Mouse (Mus musculus): ENCODE measurements around the gene Slc35g1. TPM values are rescaled to one million over a fixed set of nuclear protein-coding genes. Genes with fewer than 3 reads are reported as not detected.
A peak's percentile ranks its signal among the peaks of the same experiment; 100 is the strongest.
"Not testable (repeated sequence)": the region's sequence is repeated elsewhere in the genome, so short reads cannot be mapped to it uniquely, and the experiment has no call there.

Gene Slc35g1
- polyA plus RNA-seq, 1 experiment from 2014 or later: 5.3 TPM

DNA sequence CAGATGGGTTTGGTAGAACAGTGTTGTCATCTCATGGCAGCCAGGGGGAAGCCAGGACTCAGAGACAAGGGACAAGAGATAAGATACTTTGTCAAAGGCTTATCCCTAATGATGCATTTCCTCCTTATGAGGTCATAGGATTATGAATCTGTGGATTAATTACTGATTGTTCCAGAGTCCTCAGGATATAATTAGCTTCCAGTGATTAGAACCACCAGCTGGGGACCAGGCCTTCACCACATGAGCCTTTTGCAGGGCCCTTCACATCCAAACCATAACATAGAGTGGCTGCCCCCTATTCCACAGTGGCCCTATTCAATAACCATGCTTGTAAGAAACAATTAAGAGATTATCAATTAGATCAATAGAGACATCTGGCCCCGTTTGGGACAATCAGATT, 32.4 kb upstream of the Slc35g1 start:
- Histone ChIP-seq H3K36me3 (no peaks in the 10 kb centered on the region), H3K27me3 (ENCODE audit: insufficient read depth, poor library complexity, severe bottlenecking) (no peaks in the 10 kb centered on the region), H3K27ac (no peak overlapping the region), H3K4me1 (replicated peaks) (peaks cover 8% of the 10 kb centered on the region), H3K4me3 (no peak overlapping the region), H3K9me3 (no peaks in the 10 kb centered on the region)
- WGBS: 61% methylated on average over 1 of the region's 1 CpGs
- DNase-seq (ENCODE audit: low spot score): no peak

DNA sequence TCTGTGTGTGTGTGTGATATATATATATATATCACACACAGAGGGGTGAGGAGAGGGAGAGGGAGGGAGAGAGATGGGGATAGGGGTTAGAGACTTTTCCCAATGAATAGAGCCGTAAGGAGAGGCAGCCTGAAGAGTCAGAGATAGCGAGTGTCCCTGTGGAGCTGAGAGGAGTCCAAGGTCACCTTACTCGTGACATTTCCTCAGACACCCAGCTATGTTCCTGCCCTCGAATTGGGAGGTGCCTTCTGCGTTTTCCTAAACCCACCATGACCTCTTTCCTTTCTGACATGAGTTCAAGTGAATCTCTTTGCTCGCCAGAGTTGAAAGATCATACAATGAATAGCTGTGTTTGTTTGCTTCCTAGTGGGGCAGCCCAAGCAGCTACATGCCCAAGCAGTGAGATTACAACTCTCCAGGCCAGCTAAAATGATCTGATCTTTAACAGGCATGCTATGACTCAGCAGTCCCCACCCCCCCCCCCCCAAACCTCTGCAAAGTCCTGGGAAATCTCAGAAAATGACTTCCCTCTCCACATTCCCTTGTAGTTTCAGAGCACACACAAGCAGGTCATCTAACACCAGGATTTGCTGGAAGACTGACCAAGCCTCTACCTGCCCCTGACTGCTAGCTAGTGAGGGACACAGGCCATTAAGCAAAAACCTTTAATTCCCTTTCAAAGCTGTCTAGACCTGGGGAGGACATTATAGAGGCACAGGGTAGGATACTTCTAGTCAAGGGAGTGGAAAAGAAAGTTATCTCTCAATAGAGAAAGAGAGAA, 31.7 kb upstream of the Slc35g1 start:
- Histone ChIP-seq H3K27me3 (ENCODE audit: insufficient read depth, poor library complexity, severe bottlenecking) (no peaks in the 10 kb centered on the region), H3K9me3 (no peaks in the 10 kb centered on the region), H3K36me3 (no peaks in the 10 kb centered on the region), H3K4me1 (replicated peaks) (peaks cover 8% of the 10 kb centered on the region), H3K27ac (no peak overlapping the region), H3K4me3 (no peak overlapping the region)
- DNase-seq (ENCODE audit: low spot score): no peak
- WGBS: 36% methylated on average over 6 of the region's 6 CpGs

DNA sequence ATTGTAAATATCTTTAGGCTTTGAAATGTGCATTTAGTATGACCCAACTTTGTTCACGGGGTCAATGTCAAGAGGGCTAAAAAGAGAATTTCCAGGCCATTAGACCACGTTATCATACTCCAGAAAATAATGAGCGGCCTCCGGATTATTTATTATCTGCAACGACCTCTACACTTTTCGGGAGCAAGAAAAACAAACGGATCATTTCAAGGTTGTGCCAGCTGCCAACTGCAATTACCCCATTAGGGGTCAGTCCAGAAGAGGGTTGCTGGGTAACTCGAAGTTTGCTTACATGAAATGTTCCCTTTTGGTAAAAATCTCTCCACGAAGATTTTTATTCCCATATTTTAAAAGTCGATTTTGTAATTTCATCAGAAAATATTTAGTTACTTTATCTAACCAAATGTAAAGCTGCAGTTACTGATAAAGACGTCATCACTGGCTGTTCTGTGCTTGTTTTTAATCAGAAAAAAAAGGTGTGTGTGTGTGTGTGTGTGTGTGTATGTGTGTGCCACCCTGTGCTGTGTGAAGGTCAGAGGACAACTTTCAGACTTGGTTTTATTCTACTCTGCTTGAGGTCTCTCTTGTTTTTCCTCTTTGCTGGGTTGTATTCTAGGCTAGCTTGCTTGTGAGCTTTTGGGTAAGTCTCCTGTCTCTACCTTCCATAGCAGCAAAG, 30.7 kb upstream of the Slc35g1 start:
- no peak for DNase-seq (ENCODE audit: low spot score)
- 77% methylated on average over 11 of the region's 11 CpGs for WGBS
- H3K27me3 ChIP-seq (ENCODE audit: insufficient read depth, poor library complexity, severe bottlenecking): no peaks in the 10 kb centered on the region
- no peaks in the 10 kb centered on the region for H3K9me3 ChIP-seq
- peaks cover 8% of the 10 kb centered on the region for H3K4me1 ChIP-seq (replicated peaks)
- H3K27ac ChIP-seq: no peak overlapping the region
- no peak overlapping the region for H3K4me3 ChIP-seq
- no peaks in the 10 kb centered on the region for H3K36me3 ChIP-seq

DNA sequence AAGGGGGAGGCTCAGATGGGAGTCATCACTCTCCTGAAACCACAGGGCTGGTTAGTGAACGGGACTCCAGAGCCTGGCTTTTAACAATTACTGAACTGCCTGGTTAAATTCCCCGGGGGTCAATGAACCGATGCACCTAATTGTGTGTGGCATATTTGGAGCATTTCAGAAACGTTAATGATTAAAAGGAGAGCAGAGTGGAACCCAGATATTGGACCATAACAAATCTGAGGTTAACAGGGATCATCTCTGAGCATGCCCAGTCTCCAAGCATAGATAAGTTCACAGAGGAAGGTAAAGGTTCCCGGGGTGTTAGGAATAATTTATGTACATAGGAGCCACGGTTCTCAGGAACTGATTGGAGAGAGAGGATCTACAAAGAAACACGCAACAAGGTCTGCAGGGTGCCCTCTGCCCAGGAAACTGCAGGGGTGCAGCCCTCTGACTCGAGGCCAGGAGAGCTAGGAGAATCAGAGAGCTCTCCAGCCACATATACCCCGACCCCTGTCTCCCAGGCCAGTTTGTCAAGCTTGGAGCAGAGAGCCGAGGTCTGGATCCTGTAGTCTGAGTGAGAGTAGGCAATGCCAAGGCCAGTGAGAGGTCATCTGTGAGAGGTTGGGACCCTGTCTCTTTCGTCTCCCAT, 23.2 kb upstream of the Slc35g1 start:
- H3K36me3 ChIP-seq: no peaks in the 10 kb centered on the region
- no peak overlapping the region for H3K27ac ChIP-seq
- peaks cover 24% of the 10 kb centered on the region for H3K27me3 ChIP-seq (ENCODE audit: insufficient read depth, poor library complexity, severe bottlenecking)
- H3K4me1 ChIP-seq (replicated peaks): peaks cover 7% of the 10 kb centered on the region
- no peak for DNase-seq (ENCODE audit: low spot score)
- WGBS: 36% methylated on average over 11 of the region's 11 CpGs
- H3K9me3 ChIP-seq: no peaks in the 10 kb centered on the region
- no peak overlapping the region for H3K4me3 ChIP-seq

DNA sequence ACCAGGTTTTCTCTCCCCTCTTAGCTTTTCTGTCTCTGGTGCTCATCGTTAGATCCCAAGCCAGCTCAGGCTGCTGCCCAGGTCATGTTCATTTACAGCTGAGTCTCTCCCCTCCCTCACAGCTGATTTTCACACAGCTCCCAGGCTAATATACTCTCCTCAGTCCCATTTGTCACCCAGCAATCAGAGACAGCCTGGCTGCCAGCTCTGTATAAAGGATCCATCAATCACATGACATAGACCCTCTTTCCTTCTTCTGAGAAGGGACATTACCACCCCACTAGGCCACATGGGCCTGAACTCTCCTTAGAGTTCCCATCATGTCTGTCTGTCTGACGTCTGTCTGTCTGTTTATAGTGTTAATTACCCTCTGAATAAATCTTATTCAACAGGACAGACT, 22.4 kb upstream of the Slc35g1 start:
- H3K9me3 ChIP-seq: no peaks in the 10 kb centered on the region
- H3K27ac ChIP-seq: no peak overlapping the region
- DNase-seq (ENCODE audit: low spot score): no peak
- H3K27me3 ChIP-seq (ENCODE audit: insufficient read depth, poor library complexity, severe bottlenecking): peaks cover 24% of the 10 kb centered on the region
- H3K36me3 ChIP-seq: no peaks in the 10 kb centered on the region
- 63% methylated on average over 2 of the region's 2 CpGs for WGBS
- peaks cover 7% of the 10 kb centered on the region for H3K4me1 ChIP-seq (replicated peaks)
- H3K4me3 ChIP-seq: no peak overlapping the region

DNA sequence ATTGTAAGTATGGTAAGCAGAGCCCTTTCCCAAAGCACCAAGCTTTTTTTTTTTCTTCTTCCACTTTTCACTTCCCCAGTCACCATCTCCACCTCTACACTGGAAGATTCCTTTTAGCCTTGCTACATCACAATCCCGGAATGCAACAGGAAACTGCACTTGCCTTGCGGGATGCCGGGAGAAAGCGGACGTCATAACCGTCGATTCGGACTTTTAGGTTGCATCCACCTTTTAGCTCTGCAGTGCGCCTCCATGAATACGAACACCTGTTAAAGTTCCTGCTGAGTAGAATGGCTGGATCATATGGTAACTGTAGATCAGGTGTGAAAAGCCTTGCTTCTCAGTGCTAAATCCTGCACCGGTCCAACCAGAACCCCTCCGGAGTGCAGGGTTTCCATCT, 12.0 kb upstream of the Slc35g1 start:
- H3K27ac ChIP-seq: no peak overlapping the region
- H3K27me3 ChIP-seq (ENCODE audit: insufficient read depth, poor library complexity, severe bottlenecking): no peaks in the 10 kb centered on the region
- H3K9me3 ChIP-seq: no peaks in the 10 kb centered on the region
- no peaks in the 10 kb centered on the region for H3K4me1 ChIP-seq (replicated peaks)
- WGBS: 90% methylated on average over 12 of the region's 12 CpGs
- no peaks in the 10 kb centered on the region for H3K36me3 ChIP-seq
- DNase-seq (ENCODE audit: low spot score): no peak
- H3K4me3 ChIP-seq: no peak overlapping the region

DNA sequence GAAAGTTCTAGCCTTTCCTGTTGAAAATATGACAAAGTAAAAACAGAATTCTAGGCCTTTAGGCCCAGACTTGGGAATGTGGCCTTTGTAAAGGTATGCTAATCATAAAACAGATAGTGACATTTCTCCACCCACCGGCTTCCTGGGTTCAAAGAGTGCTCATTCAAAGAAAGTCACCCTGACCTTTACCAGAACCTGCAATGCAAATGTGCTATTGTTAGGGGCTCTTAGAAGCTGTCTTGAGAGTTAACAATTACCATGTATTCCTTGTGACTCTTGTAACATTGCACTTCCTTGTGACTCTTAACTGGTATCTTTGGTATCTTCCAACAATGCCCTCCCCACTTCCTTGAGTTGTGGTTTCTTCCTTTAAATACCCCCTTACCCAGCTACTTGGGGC, 8.8 kb upstream of the Slc35g1 start:
- H3K27ac ChIP-seq; H3K4me3 ChIP-seq; H3K36me3 ChIP-seq; DNase-seq (ENCODE audit: low spot score); H3K9me3 ChIP-seq; H3K4me1 ChIP-seq (replicated peaks); H3K27me3 ChIP-seq (ENCODE audit: insufficient read depth, poor library complexity, severe bottlenecking): not testable (repeated sequence)
- 69% methylated on average over 1 of the region's 1 CpGs for WGBS

DNA sequence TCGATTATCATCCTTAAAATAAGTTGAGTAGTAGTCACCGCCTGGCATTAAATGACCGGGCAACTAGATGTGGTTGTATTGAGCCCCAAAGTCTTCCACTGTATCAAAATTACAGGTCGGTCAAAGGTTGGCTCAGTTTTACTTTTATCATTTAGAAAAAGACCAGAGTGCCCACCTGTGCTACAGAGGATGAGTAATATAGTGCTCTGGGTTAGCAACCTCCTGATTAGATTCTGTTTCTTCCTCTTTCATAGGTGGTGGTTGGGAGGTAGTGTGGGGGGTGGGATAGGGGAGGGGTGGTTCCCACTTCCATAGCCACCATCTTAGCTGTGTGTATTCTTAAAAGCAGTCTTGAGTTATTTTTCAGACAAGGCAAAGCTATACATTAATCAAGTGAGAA, 7.9 kb upstream of the Slc35g1 start:
- no peaks in the 10 kb centered on the region for H3K27me3 ChIP-seq (ENCODE audit: insufficient read depth, poor library complexity, severe bottlenecking)
- H3K4me1 ChIP-seq (replicated peaks): no peaks in the 10 kb centered on the region
- no peaks in the 10 kb centered on the region for H3K9me3 ChIP-seq
- 93% methylated on average over 4 of the region's 4 CpGs for WGBS
- DNase-seq (ENCODE audit: low spot score): no peak
- H3K4me3 ChIP-seq: no peak overlapping the region
- no peak overlapping the region for H3K27ac ChIP-seq
- no peaks in the 10 kb centered on the region for H3K36me3 ChIP-seq

DNA sequence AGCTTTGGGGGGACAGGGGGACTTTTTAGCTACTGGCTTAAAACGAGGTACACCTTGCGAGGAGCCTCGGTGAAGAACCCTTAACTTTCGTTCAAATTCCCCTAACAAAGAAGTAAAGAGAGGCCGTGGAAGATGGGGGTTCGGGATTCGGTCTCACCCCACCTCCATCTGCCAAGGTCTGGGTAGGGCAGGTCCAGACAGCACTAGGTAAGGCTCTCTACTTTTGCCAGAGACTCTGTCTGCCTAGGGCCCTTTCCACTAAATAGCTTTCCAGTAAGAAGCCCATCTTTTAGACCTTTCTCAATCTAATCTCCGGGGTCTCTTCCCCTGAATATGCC, 822 bp downstream of the Slc35g1 start:
- peak overlapping the region; percentile 84 for H3K4me3 ChIP-seq
- H3K27me3 ChIP-seq (ENCODE audit: insufficient read depth, poor library complexity, severe bottlenecking): no peaks in the 10 kb centered on the region
- peaks cover 21% of the 10 kb centered on the region for H3K4me1 ChIP-seq (replicated peaks)
- peaks cover 15% of the 10 kb centered on the region for H3K36me3 ChIP-seq
- no peaks in the 10 kb centered on the region for H3K9me3 ChIP-seq
- H3K27ac ChIP-seq: peak overlapping the region; percentile 93
- DNase-seq (ENCODE audit: low spot score): no peak
- WGBS: 23% methylated on average over 8 of the region's 8 CpGs

DNA sequence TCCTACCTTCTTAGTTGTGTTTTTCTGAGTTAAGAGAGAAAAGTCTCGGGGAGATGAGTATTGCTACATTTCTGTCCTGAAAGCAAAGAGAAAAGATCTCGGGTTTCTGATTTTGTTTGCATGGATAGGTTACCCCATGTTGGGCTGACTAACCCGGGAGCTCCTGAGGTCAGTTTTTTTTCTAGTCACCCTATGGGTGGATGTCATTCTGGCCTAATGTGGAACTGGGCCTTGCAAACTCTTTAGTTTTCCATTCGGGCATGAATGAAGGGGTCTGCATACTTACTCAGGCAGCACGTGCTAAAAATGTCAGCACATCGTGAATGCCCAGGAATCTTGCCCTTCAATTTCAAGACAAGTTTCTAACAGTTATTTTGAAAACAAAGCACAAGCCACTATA, 1.2 kb downstream of the Slc35g1 start:
- Histone ChIP-seq H3K36me3 (peaks cover 15% of the 10 kb centered on the region), H3K4me3 (peak overlapping the region; percentile 84), H3K27ac (no peak overlapping the region), H3K9me3 (no peaks in the 10 kb centered on the region), H3K4me1 (replicated peaks) (peaks cover 21% of the 10 kb centered on the region), H3K27me3 (ENCODE audit: insufficient read depth, poor library complexity, severe bottlenecking) (no peaks in the 10 kb centered on the region)
- WGBS: 30% methylated on average over 6 of the region's 6 CpGs
- DNase-seq (ENCODE audit: low spot score): peak; percentile 5

DNA sequence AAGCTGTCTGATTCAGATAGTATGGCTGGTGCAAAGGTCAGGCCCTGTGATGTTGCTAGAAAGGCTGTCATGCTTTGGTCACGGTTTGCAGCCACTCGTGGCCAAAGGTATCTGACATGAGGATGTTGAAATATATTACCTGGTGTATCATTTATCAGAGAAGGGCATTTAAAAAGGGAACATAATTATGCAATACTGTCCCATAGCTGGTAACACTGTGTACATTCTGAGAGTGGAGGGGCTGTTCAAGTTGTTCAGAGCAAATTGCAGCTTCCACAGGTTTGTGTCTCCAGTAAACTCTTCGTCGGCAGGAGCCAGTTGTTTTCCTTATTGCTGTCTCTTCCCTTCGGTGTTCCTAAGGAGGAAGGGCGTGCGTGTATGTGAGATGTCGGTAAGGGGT, 3.2 kb downstream of the Slc35g1 start:
- peaks cover 31% of the 10 kb centered on the region for H3K36me3 ChIP-seq
- DNase-seq (ENCODE audit: low spot score): no peak
- H3K9me3 ChIP-seq: no peaks in the 10 kb centered on the region
- H3K27me3 ChIP-seq (ENCODE audit: insufficient read depth, poor library complexity, severe bottlenecking): no peaks in the 10 kb centered on the region
- peaks cover 21% of the 10 kb centered on the region for H3K4me1 ChIP-seq (replicated peaks)
- WGBS: 89% methylated on average over 8 of the region's 8 CpGs
- no peak overlapping the region for H3K4me3 ChIP-seq
- no peak overlapping the region for H3K27ac ChIP-seq

DNA sequence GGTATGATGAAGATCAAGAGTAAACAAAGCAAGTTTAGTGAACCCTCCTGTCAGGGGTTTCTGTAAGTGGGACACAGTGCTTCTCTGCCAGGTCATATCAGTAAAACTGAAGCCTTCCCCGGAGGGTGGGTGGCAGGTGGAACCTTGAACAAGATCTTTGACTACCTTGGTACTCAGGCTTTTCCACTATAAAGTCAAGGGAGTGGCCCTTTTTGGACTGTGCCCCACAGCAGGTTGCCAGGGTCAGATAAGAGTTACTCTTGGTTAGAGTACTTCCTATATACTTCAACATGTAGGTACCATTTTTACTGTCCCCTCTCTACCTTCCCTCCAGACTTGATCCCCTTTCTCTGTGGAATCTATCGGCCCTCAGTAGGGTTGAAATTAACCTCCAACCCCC, 5.1 kb downstream of the Slc35g1 start:
- DNase-seq (ENCODE audit: low spot score): no peak
- no peaks in the 10 kb centered on the region for H3K9me3 ChIP-seq
- H3K4me1 ChIP-seq (replicated peaks): peaks cover 15% of the 10 kb centered on the region
- H3K4me3 ChIP-seq: no peak overlapping the region
- H3K27ac ChIP-seq: no peak overlapping the region
- peaks cover 34% of the 10 kb centered on the region for H3K36me3 ChIP-seq
- H3K27me3 ChIP-seq (ENCODE audit: insufficient read depth, poor library complexity, severe bottlenecking): no peaks in the 10 kb centered on the region
- WGBS: 89% methylated on average over 2 of the region's 2 CpGs

DNA sequence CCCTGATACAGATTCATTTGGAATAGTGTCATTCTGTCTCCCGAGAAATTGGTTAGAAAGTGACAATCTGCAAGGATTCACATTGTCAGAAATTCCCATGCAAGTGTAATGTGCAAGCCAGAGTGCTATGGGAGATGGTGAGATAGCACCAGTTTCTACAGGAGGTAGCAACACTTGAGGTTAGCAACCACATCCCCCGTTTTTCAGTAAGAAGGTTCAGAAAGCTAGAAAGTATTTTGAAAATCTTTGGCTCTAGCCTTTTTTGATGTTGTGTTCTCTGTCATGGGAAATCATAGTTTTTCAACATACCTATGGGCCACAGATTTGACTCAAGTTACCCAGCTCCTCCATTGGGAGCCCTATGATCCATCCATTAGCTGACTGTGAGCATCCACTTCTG, 5.6 kb downstream of the Slc35g1 start:
- no peak overlapping the region for H3K4me3 ChIP-seq
- DNase-seq (ENCODE audit: low spot score): no peak
- peaks cover 12% of the 10 kb centered on the region for H3K4me1 ChIP-seq (replicated peaks)
- no peaks in the 10 kb centered on the region for H3K9me3 ChIP-seq
- H3K36me3 ChIP-seq: peaks cover 34% of the 10 kb centered on the region
- H3K27me3 ChIP-seq (ENCODE audit: insufficient read depth, poor library complexity, severe bottlenecking): no peaks in the 10 kb centered on the region
- H3K27ac ChIP-seq: no peak overlapping the region
- WGBS: 89% methylated on average over 2 of the region's 2 CpGs

All from hindbrain, embryonic 10.5 days (tissue).